Mouse (Mus musculus): ENCODE data around the gene Ddc.

DNA sequence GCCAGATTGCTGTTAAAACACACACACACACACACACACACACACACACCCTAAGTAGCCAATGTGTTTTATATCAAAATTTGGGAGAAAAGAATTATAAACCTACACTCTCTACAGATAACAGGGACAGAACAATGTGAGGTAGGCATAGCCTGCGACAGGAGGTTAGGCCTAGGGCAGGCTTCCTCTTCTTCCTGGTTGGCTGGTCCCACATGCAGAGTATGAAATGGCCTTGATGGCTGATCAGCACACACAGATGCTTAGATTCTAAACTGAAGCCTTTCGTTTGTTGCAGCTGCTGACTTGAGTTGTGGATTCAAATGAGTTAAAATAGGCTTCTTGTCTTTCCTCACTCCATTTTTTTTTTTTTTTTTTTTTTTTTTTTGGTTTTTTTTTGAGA lies 120.1 kb downstream of the Ddc start:
- TF ChIP-seq CTCF (IDR thresholded peaks at IDR 0.05; ENCODE audit: insufficient read depth, low read length), result no peak
- TF ChIP-seq POLR2A (IDR thresholded peaks at IDR 0.05; ENCODE audit: borderline replicate concordance, extremely low read depth, low read depth, low read length), result no peak

Measured in lung, adult 2 months (tissue).